Mouse (Mus musculus): Measurements from ENCODE around the gene Tial1.

DNA sequence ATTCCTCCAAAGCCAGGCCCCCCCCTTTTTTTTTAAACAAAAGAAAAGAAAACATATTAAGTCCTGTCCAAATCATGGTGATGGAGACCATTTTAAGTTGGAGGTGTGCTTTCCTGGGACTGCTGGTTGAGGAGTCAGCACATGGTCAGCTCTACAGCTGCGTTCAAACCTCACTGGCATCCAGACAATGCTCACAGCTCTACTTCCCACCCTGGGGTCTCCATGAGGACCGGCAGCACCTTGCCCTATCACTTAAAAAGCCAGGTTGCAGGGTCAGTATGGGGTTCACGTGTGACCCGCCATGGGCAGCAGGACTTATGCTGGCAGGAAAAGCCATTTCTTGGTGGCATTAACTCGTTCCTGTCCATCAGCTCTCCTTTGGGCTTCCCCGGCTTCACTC is 57.9 kb downstream of the Tial1 start:
- no peak for TF ChIP-seq CTCF (IDR thresholded peaks at IDR 0.05; ENCODE audit: borderline replicate concordance, insufficient read depth, low read length)
- no peak for TF ChIP-seq POLR2A (IDR thresholded peaks at IDR 0.05; ENCODE audit: low read depth, low read length)
